ENCODE assay signal across 22 mouse cellular contexts in genomic region chr5:127996526-127997245, GRCm38 (mm10).
A peak's percentile ranks its signal among the peaks of the same experiment; 100 is the strongest.
DNase-seq lines count a peak whose midpoint lies in the region; ATAC-seq lines count a peak whose summit lies in the region.
"Had no signal": no experiment of that assay in that cellular context is flagged by ENCODE, and none has a peak within 500 bp of the region (broad histone marks: within the 10 kb centered on the region; RNA-seq: fewer than 3 reads in every experiment).

No protein-coding gene starts in this region.

- no peaks in the 10 kb centered on the region for H3K4me1 ChIP-seq in midbrain, embryonic 11.5 days (ENCODE audit: control insufficient read depth, insufficient read depth, low read length)
- no peaks in the 10 kb centered on the region for H3K4me1 ChIP-seq in midbrain, embryonic 10.5 days
- H3K4me1 ChIP-seq: embryonic facial prominence, embryonic 13.5 days; forebrain, embryonic 13.5 days; heart, embryonic 12.5 days; hindbrain, embryonic 15.5 days had no signal

- no peaks in the 10 kb centered on the region for H3K36me3 ChIP-seq in midbrain, embryonic 11.5 days (ENCODE audit: control insufficient read depth, insufficient read depth, low read length)
- H3K36me3 ChIP-seq in midbrain, embryonic 10.5 days, result no peaks in the 10 kb centered on the region
- H3K36me3 ChIP-seq: embryonic facial prominence, embryonic 13.5 days; heart, embryonic 12.5 days; hindbrain, embryonic 15.5 days had no signal

- WGBS in midbrain, embryonic 11.5 days, result 85% methylated on average over 10 of the region's 10 CpGs
- 88% methylated on average over 10 of the region's 10 CpGs for WGBS in midbrain, embryonic 10.5 days

- no peaks in the 10 kb centered on the region for H3K9me3 ChIP-seq in midbrain, embryonic 11.5 days (ENCODE audit: control insufficient read depth, low read length)
- no peaks in the 10 kb centered on the region for H3K9me3 ChIP-seq in midbrain, embryonic 10.5 days (replicated peaks)
- H3K9me3 ChIP-seq: embryonic facial prominence, embryonic 13.5 days; forebrain, embryonic 13.5 days; heart, embryonic 12.5 days; hindbrain, embryonic 15.5 days had no signal

- no peak overlapping the region for H3K4me2 ChIP-seq in midbrain, embryonic 11.5 days
- H3K4me2 ChIP-seq: embryonic facial prominence, embryonic 13.5 days; forebrain, embryonic 13.5 days; heart, embryonic 12.5 days; hindbrain, embryonic 15.5 days had no signal

- no peak for ATAC-seq in midbrain, embryonic 11.5 days (ENCODE audit: low FRiP score)
- ATAC-seq in megakaryocyte, adult 5-6 weeks (ENCODE audit: poor library complexity, severe bottlenecking), result no peak
- ATAC-seq: forebrain, embryonic 13.5 days; intestine, embryonic 16.5 days; Patski had no signal

- no peak overlapping the region for H3K4me3 ChIP-seq in midbrain, embryonic 11.5 days (ENCODE audit: low read depth, low read length)
- H3K4me3 ChIP-seq in midbrain, embryonic 10.5 days, result no peak overlapping the region
- H3K4me3 ChIP-seq: embryonic facial prominence, embryonic 13.5 days; forebrain, embryonic 13.5 days; heart, embryonic 12.5 days; hindbrain, embryonic 15.5 days had no signal

- H3K27me3 ChIP-seq in midbrain, embryonic 11.5 days (ENCODE audit: control insufficient read depth, insufficient read depth, low read length), result no peaks in the 10 kb centered on the region
- no peaks in the 10 kb centered on the region for H3K27me3 ChIP-seq in midbrain, embryonic 10.5 days (ENCODE audit: low read depth, poor library complexity, severe bottlenecking)
- H3K27me3 ChIP-seq: CH12.LX; embryonic facial prominence, embryonic 13.5 days; forebrain, embryonic 13.5 days; heart, embryonic 12.5 days; hindbrain, embryonic 15.5 days; Patski had no signal

- H3K27ac ChIP-seq in midbrain, embryonic 11.5 days (ENCODE audit: low read depth, low read length), result no peak overlapping the region
- no peak overlapping the region for H3K27ac ChIP-seq in midbrain, embryonic 10.5 days (replicated peaks)
- H3K27ac ChIP-seq: embryonic facial prominence, embryonic 13.5 days; forebrain, embryonic 13.5 days; hindbrain, embryonic 15.5 days had no signal

- H3K9ac ChIP-seq in midbrain, embryonic 11.5 days (ENCODE audit: low read length), result no peak overlapping the region
- H3K9ac ChIP-seq: embryonic facial prominence, embryonic 13.5 days; forebrain, embryonic 13.5 days; heart, embryonic 12.5 days; hindbrain, embryonic 15.5 days had no signal

- peak; percentile 28 to 35 for DNase-seq in frontal cortex, adult 2 months (ENCODE audit: extremely low spot score in 1 of 2, low spot score in 1 of 2)
- DNase-seq in frontal cortex, postnatal 25 days (ENCODE audit: low spot score in 2 of 2), result no peak
- DNase-seq in midbrain, embryonic 11.5 days (ENCODE audit: low spot score, missing footprints), result peak; percentile 54
- DNase-seq in midbrain, embryonic 10.5 days (ENCODE audit: low spot score), result no peak
- peak; percentile 20 for DNase-seq in brain, embryonic 18.5 days (ENCODE audit: low read depth, low spot score)
- DNase-seq in frontal cortex, postnatal 36 days (ENCODE audit: low spot score in 2 of 2), result peak; percentile 23 to 59
- DNase-seq in kidney, postnatal 14 days, result no peak
- DNase-seq: adrenal gland, adult 2 months; adrenal gland, postnatal 25 days; cerebellum, adult 11 months; cerebellum, adult 8-10 months; cerebellum, postnatal 25 days; gastrocnemius, postnatal 10 days; heart, postnatal 36 days had no signal

Comparison
In these comparisons a context has a peak if more than half of its experiments do, and no peak if none do; other contexts are left out.
1. DNase-seq: peak in frontal cortex, adult 2 months (2 of 2), midbrain, embryonic 11.5 days (single experiment), brain, embryonic 18.5 days (single experiment) and frontal cortex, postnatal 36 days (2 of 2); none in frontal cortex, postnatal 25 days (0 of 2), midbrain, embryonic 10.5 days (single experiment) and kidney, postnatal 14 days (single experiment).